Mouse (Mus musculus) hindbrain, embryonic 14.5 days (tissue): ENCODE measurements around the gene Dmwd. TPM values are rescaled to one million over a fixed set of nuclear protein-coding genes. Genes with fewer than 3 reads are reported as not detected.

Experiments used
- ATAC-seq: fragments of 200-750 bp; cut with Nextera tagmentation; 2 replicates; pipeline ENCODE4 v1.8.0; 2017; ENCODE audit warnings: moderate number of reproducible peaks, mild to moderate bottlenecking, moderate TSS enrichment, moderate library complexity; ENCODE audit not compliant: low FRiP score
- DNase-seq: peaks from one replicate; pipeline ENCODE4 v3.0.0-alpha.2; 2015; ENCODE audit warnings: low spot score
- H3K27ac ChIP-seq: fragments of 300-500 bp; sonication (generic); 2 replicates; pipeline ENCODE4 v1.5.1; 2014; ENCODE audit warnings: mild to moderate bottlenecking, moderate library complexity
- H3K27me3 ChIP-seq: fragments of 300-500 bp; sonication (generic); 2 replicates; pipeline ENCODE4 v1.6.1; 2014; ENCODE audit warnings: mild to moderate bottlenecking, low read length, mixed read lengths; ENCODE audit not compliant: control insufficient read depth, insufficient read depth
- H3K36me3 ChIP-seq: fragments of 300-500 bp; sonication (generic); replicated peaks from 2 replicates; pipeline ENCODE4 v1.6.1; 2014; ENCODE audit not compliant: control insufficient read depth, insufficient read depth
- H3K4me1 ChIP-seq: fragments of 300-500 bp; sonication (generic); replicated peaks from 2 replicates; pipeline ENCODE4 v1.6.1; 2014; ENCODE audit warnings: antibody characterized with exemption, low read length, mixed read lengths; ENCODE audit not compliant: control insufficient read depth, insufficient read depth
- H3K4me2 ChIP-seq: fragments of 300-500 bp; sonication (generic); replicated peaks from 2 replicates; pipeline ENCODE4 v1.6.1; 2014; ENCODE audit warnings: mild to moderate bottlenecking, moderate library complexity
- H3K4me3 ChIP-seq: fragments of 300-500 bp; sonication (generic); replicated peaks from 2 replicates; pipeline ENCODE4 v1.5.1; 2014; ENCODE audit warnings: mild to moderate bottlenecking, low read length
- H3K9ac ChIP-seq: fragments of 300-500 bp; sonication (generic); 2 replicates; pipeline ENCODE4 v1.6.1; 2014
- H3K9me3 ChIP-seq: fragments of 300-500 bp; sonication (generic); 2 replicates; pipeline ENCODE4 v1.6.1; 2016; ENCODE audit warnings: low read length; ENCODE audit not compliant: control insufficient read depth
- WGBS: fragments of 180-500 bp; shearing (Covaris S2); extraction: QIAGEN DNeasy Blood & Tissue Kit; methylation state at CpG from one replicate; pipeline ENCODE4 v1.1.7; 2014; 5-methylcytosine and 5-hydroxymethylcytosine counted together
- polyA plus RNA-seq: library from polyadenylated mRNA; unstranded; fragments of >200 nt; fragmentation: Nextera tagmentation; extraction: Ambion mirVana; gene quantifications from 2 replicates; pipeline ENCODE4 v1.2.1, GENCODE M21; 2014

Dmwd gene
- polyA plus RNA-seq, 1 experiment from 2014 or later: 32.0 TPM

DNA sequence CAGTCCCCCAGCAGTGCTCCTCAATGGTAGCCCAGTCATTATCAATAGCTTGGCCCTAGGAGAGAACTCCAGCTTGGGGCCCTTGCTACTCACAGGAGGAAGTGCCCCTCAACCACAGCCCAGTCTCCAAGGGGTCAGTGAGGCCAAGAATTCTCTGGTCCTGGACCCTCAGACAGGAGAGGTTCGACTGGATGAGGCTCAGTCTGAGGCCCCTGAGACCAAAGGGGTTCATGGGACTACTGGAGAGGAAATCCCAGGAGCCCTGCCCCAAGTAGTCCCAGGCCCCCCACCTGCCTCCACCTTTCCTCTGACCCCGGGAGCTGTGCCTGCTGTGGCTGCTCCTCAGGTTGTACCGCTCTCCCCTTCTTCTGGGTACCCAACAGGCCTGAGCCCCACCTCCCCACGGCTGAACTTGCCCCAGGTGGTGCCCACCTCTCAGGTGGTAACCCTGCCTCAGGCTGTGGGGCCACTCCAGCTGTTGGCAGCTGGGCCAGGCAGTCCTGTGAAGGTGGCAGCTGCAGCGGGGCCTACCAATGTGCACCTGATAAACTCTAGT, 20.5 kb downstream of the Dmwd start:
- Histone ChIP-seq H3K4me1 (peaks cover 28% of the 10 kb centered on the region; the same call in 1 of the 2 replicates), H3K27ac (no peak overlapping the region), H3K9me3 (no peaks in the 10 kb centered on the region), H3K4me3 (peak overlapping the region; percentile 52), H3K27me3 (peaks cover 22% of the 10 kb centered on the region), H3K4me2 (peak overlapping the region; percentile 94), H3K36me3 (peaks cover 10% of the 10 kb centered on the region; the same call in 1 of the 2 replicates), H3K9ac (0 out of 2 replicates have a peak overlapping the region, but pooled peaks have one; percentile 63)
- DNase-seq (no peak), ATAC-seq (no peak)
- 46% methylated on average over 5 of the region's 5 CpGs for WGBS

DNA sequence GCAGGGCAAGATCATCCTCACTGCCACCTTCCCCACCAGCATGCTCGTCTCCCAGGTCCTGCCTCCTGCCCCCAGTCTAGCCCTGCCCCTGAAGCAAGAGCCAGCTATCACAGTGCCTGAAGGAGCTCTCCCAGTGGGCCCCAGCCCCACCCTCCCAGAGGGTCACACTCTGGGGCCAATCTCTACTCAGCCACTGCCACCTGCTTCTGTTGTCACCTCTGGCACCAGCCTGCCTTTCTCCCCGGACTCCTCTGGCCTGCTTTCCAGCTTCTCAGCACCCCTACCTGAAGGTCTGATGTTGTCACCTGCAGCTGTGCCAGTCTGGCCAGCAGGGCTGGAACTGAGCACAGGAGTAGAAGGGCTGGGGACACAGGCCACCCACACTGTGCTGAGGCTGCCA, 21.2 kb downstream of the Dmwd start:
- Histone ChIP-seq H3K27me3 (peaks cover 19% of the 10 kb centered on the region), H3K36me3 (0 out of 2 replicates have a peak, but pooled peaks cover 4% of the 10 kb centered on the region), H3K4me3 (no peak overlapping the region), H3K4me2 (0 out of 2 replicates have a peak overlapping the region, but pooled peaks have one; percentile 0), H3K4me1 (peaks cover 24% of the 10 kb centered on the region; the same call in 1 of the 2 replicates), H3K9me3 (no peaks in the 10 kb centered on the region), H3K9ac (no peak overlapping the region), H3K27ac (no peak overlapping the region)
- ATAC-seq: no peak
- WGBS: 65% methylated on average over 2 of the region's 2 CpGs
- DNase-seq: no peak

DNA sequence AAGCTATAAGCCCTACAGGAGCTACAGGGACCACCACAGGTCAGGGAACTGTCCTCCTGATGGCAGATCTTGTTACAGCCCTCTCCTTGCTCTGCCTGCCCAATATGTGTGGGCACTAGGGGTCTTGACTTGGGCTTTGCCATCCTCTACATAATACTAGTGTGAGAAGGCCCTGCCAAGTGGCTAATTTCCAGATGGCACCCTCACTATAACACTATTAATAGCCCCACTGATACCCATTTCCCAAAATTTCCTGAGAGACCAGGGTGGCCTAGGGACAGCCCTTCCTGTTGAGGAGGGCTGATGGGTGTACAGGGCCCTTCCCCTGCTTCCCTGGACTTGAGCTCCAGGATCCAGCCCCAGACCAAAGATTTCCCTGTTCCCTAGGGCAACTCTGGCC, 21.8 kb downstream of the Dmwd start:
- H3K4me3 ChIP-seq: no peak overlapping the region
- no peak overlapping the region for H3K4me2 ChIP-seq
- H3K9ac ChIP-seq: no peak overlapping the region
- DNase-seq (no peak), ATAC-seq (no peak)
- H3K27ac ChIP-seq: no peak overlapping the region
- H3K4me1 ChIP-seq: peaks cover 20% of the 10 kb centered on the region; the same call in 1 of the 2 replicates
- H3K36me3 ChIP-seq: no peaks in the 10 kb centered on the region
- no peaks in the 10 kb centered on the region for H3K9me3 ChIP-seq
- H3K27me3 ChIP-seq: peaks cover 13% of the 10 kb centered on the region; the same call in 1 of the 2 replicates

DNA sequence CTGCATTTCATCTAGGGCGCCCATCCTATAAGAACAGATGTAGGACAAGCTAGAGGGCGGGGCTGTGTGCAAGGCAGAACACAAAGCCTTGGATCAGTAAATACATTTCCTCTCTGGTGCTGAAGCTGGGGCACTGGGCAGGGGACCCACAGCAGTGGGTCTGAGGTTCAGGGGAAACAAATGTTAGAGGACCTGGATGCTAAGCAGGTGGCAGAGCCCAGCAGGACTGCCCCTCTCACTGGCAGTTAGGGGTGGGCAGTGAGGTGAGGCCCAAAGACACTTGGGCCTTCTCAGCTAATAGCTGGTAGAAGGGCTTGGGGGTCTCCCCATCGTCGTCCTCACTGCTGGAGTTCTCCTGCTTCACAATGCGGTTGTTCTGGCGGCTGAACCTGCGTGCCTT, 22.8 kb downstream of the Dmwd start:
- H3K4me3 ChIP-seq: no peak overlapping the region
- H3K36me3 ChIP-seq: no peaks in the 10 kb centered on the region
- H3K4me2 ChIP-seq: no peak overlapping the region
- DNase-seq: no peak
- no peak overlapping the region for H3K27ac ChIP-seq
- no peak for ATAC-seq
- H3K4me1 ChIP-seq: peaks cover 12% of the 10 kb centered on the region; the same call in 1 of the 2 replicates
- H3K27me3 ChIP-seq: peaks cover 13% of the 10 kb centered on the region; the same call in 1 of the 2 replicates
- H3K9me3 ChIP-seq: no peaks in the 10 kb centered on the region
- 54% methylated on average over 7 of the region's 7 CpGs for WGBS
- no peak overlapping the region for H3K9ac ChIP-seq

DNA sequence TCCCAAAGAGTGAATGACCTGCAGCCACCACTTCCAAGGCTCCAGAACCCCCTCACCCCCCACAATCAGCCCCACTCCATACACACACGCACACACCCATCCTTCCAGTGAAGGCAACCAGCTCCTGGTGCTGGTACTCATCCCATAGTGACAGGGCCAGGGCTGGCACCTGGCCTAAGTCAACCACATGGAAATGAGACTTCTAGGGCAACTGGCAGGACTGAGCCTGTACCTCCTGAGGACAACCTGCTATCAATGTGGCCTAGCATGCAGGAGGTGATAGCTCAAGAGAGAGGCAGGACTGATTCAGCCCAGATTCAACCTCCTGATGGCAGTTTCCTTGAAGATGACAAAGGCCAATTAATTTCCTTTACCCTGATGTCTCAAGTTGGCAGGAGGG, 24.3 kb downstream of the Dmwd start:
- Histone ChIP-seq H3K9me3 (no peaks in the 10 kb centered on the region), H3K27ac (no peak overlapping the region), H3K4me3 (no peak overlapping the region), H3K27me3 (peaks cover 3% of the 10 kb centered on the region; the same call in 1 of the 2 replicates), H3K4me2 (no peak overlapping the region), H3K9ac (no peak overlapping the region), H3K36me3 (no peaks in the 10 kb centered on the region), H3K4me1 (peaks cover 11% of the 10 kb centered on the region; the same call in 1 of the 2 replicates)
- ATAC-seq (no peak), DNase-seq (no peak)
- 94% methylated on average over 1 of the region's 1 CpGs for WGBS

DNA sequence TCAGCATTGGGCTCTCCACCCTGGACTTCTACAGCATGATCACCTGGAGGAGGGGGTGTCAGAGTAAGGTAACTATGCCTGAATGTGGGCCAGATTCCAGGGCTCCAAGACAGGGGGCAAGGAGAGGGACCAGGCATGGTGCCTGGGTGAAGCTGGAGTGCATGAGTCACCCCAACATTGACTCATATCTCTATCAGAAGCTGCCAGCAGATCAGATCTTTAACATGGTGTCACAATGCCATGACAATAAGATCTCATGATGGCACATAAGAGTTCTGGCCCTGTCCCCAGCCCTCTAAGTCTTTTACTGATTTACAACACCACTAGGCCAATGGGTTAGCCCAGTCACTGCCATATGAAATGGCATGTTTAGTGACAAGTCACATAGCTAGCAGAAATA, 27.7 kb downstream of the Dmwd start:
- no peaks in the 10 kb centered on the region for H3K27me3 ChIP-seq
- no peak overlapping the region for H3K4me3 ChIP-seq
- no peaks in the 10 kb centered on the region for H3K36me3 ChIP-seq
- no peak overlapping the region for H3K4me2 ChIP-seq
- H3K9ac ChIP-seq: no peak overlapping the region
- no peak overlapping the region for H3K27ac ChIP-seq
- no peaks in the 10 kb centered on the region for H3K9me3 ChIP-seq
- no peak for ATAC-seq
- no peaks in the 10 kb centered on the region for H3K4me1 ChIP-seq
- DNase-seq: no peak

DNA sequence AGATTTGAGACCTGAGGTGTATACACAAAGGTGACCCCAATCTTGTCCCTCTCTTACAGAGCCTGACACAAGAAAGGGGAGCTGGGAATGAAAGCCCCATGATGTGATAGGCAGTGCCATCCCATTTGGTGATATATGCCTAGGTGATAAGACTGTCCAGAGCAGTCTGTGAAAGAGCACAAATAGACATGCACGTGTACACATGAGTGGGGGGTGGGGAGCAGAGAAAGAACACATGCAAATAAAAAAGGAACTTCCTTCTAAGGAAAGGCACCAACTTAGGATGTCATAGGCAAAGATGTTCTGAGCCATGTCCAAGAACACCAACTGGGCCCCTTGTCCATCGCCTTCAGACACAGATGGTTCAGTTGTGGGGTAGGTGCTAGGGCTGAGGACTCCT, 28.5 kb downstream of the Dmwd start:
- no peaks in the 10 kb centered on the region for H3K27me3 ChIP-seq
- no peaks in the 10 kb centered on the region for H3K36me3 ChIP-seq
- no peaks in the 10 kb centered on the region for H3K4me1 ChIP-seq
- ATAC-seq: no peak
- no peak for DNase-seq
- H3K4me2 ChIP-seq: no peak overlapping the region
- no peak overlapping the region for H3K4me3 ChIP-seq
- H3K9me3 ChIP-seq: no peaks in the 10 kb centered on the region
- 83% methylated on average over 2 of the region's 2 CpGs for WGBS
- H3K9ac ChIP-seq: no peak overlapping the region
- no peak overlapping the region for H3K27ac ChIP-seq

DNA sequence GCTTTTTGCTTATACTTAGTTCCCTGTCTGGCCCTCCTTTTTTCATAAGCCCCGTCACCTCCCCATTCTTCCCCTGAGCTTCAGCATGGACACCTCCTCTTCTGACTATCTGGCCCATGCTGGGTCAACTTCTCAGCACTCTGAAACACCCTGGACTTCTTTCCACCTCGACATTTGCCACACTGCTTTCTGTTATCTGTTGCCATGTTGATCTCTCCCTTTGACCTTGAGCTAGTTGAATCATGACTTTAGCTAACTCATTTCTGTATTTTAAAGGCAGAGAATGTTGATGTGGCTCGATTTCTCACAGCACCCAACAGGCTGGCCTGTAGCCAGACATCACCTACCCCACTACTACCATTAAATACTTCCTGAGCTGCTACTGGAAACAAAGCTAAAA, 31.4 kb downstream of the Dmwd start:
- DNase-seq (no peak), ATAC-seq (no peak)
- WGBS: 51% methylated on average over 3 of the region's 3 CpGs
- H3K27ac ChIP-seq: no peak overlapping the region
- no peak overlapping the region for H3K4me2 ChIP-seq
- H3K9ac ChIP-seq: no peak overlapping the region
- no peak overlapping the region for H3K4me3 ChIP-seq
- no peaks in the 10 kb centered on the region for H3K36me3 ChIP-seq
- no peaks in the 10 kb centered on the region for H3K9me3 ChIP-seq
- no peaks in the 10 kb centered on the region for H3K27me3 ChIP-seq
- H3K4me1 ChIP-seq: no peaks in the 10 kb centered on the region

DNA sequence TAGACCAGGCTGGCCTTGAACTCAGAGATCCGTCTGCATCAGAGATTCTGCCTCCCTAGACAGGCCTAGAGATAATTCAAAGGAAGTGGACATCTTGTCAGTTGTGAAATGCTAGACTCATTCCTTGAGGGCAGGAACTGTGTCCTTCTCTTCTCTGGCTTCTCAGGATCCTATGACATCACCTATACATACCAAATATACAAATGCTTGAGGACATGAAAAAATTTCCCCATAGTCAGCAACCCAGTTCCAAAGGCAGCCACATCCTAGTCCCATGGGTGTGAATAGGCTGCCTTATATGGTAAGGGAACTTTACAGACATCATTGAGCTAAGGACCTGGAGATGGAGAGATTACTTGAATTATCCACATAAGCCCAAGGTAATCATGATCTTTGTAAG, 33.5 kb downstream of the Dmwd start:
- Histone ChIP-seq H3K4me3 (no peak overlapping the region), H3K9ac (no peak overlapping the region), H3K9me3 (no peaks in the 10 kb centered on the region), H3K36me3 (no peaks in the 10 kb centered on the region), H3K27ac (no peak overlapping the region), H3K27me3 (no peaks in the 10 kb centered on the region), H3K4me2 (no peak overlapping the region), H3K4me1 (no peaks in the 10 kb centered on the region)
- ATAC-seq: no peak
- DNase-seq: no peak
- 81% methylated on average over 1 of the region's 1 CpGs for WGBS
